Mouse (Mus musculus) right cerebral cortex, postnatal 4 days (tissue): ENCODE data around the gene Btbd35f22.
"Not testable (repeated sequence)": the region's sequence is repeated elsewhere in the genome, so short reads cannot be mapped to it uniquely, and the experiment has no call there.

Experiments
- DNase-seq: peaks from one replicate; pipeline ENCODE4 v3.0.0-alpha.2; 2022

Btbd35f22 gene

GRCm38 (mm10) chrX:32047529-32047928 is at the start of gene Btbd35f22:
Gene Btbd35f22 (plus strand): TSS chrX:32047829.
- DNase-seq: not testable (repeated sequence)
